Mouse (Mus musculus) CH12.LX (cell line): ENCODE data around the gene Adad2. TPM values are rescaled to one million over a fixed set of nuclear protein-coding genes. Genes with fewer than 3 reads are reported as not detected.

ENCODE experiments used
- DNase-seq: peaks from one replicate; pipeline ENCODE4 v3.0.0-alpha.2; 2013; ENCODE audit errors: extremely low read depth
- H3K27ac ChIP-seq: 2 replicates; pipeline ENCODE4 v1.5.1; 2012; ENCODE audit warnings: low read depth, mild to moderate bottlenecking, control low read depth, moderate library complexity; ENCODE audit not compliant: insufficient read depth
- H3K27me3 ChIP-seq: replicated peaks from 2 replicates; pipeline ENCODE3; 2012; ENCODE audit warnings: inconsistent platforms
- H3K36me3 ChIP-seq, 2 experiments: replicated peaks in 1 of 2; 2 replicates each; pipeline versions ENCODE3 to v1.6.1; 2012; ENCODE audit warnings: inconsistent platforms in 1 of 2, low read length in 1 of 2, mild to moderate bottlenecking in 1 of 2, mixed read lengths in 1 of 2, moderate library complexity in 1 of 2; ENCODE audit not compliant: control insufficient read depth in 1 of 2, insufficient read depth in 1 of 2
- H3K4me1 ChIP-seq, 2 experiments: 2 replicates each; pipeline ENCODE4 v1.6.1; 2012; ENCODE audit warnings: inconsistent platforms in 1 of 2, moderate library complexity in 1 of 2; ENCODE audit not compliant: insufficient read depth in 2 of 2, control insufficient read depth in 1 of 2
- H3K4me2 ChIP-seq: 2 replicates; pipeline ENCODE4 v1.6.1; 2012; ENCODE audit warnings: low read depth, mild to moderate bottlenecking, control low read depth; ENCODE audit not compliant: poor library complexity, insufficient read depth, severe bottlenecking
- H3K4me3 ChIP-seq, 3 experiments: fragments of 150-350 bp in 1 of 3; sonication (generic) in 1 of 3; replicated peaks in 1 of 3; 2 replicates each; pipeline versions ENCODE3 to v1.5.1; 2011 to 2012; ENCODE audit warnings: low read depth in 2 of 3, low read length in 2 of 3, mild to moderate bottlenecking in 2 of 3, moderate library complexity in 2 of 3, control low read depth in 1 of 3, improper control_type of control experiment in 1 of 3, inconsistent platforms in 1 of 3, mixed read lengths in 1 of 3; ENCODE audit not compliant: poor library complexity in 1 of 3
- H3K79me2 ChIP-seq: replicated peaks from 2 replicates; pipeline ENCODE4 v1.6.1; 2012; ENCODE audit warnings: mild to moderate bottlenecking, moderate library complexity; ENCODE audit not compliant: control insufficient read depth, poor library complexity, insufficient read depth, severe bottlenecking; ENCODE audit errors: extremely low read depth
- H3K9ac ChIP-seq: 2 replicates; pipeline ENCODE4 v1.6.1; 2012; ENCODE audit warnings: low read depth, mild to moderate bottlenecking, control low read depth, moderate library complexity; ENCODE audit not compliant: insufficient read depth
- H3K9me3 ChIP-seq: replicated peaks from 2 replicates; pipeline ENCODE3; 2012; ENCODE audit warnings: low read length, inconsistent platforms, mixed read lengths
- CHD1 ChIP-seq: IDR thresholded peaks from 2 replicates; pipeline ENCODE4 v1.6.1; 2012; ENCODE audit warnings: low read depth, low read length, improper control_type of control experiment, inconsistent platforms
- CTCF ChIP-seq, 2 experiments: IDR thresholded peaks in 1 of 2; conservative IDR thresholded peaks in 1 of 2; 2 replicates each; pipeline ENCODE4 v1.5.1; 2011 to 2012; ENCODE audit warnings: low read depth in 2 of 2, low read length in 2 of 2, improper control_type of control experiment in 1 of 2, inconsistent platforms in 1 of 2, mild to moderate bottlenecking in 1 of 2, moderate library complexity in 1 of 2
- E2F4 ChIP-seq: IDR thresholded peaks from 2 replicates; pipeline ENCODE4 v1.6.1; 2011; ENCODE audit warnings: low read depth, low read length, improper control_type of control experiment; ENCODE audit not compliant: insufficient replicate concordance
- ELF1 ChIP-seq: IDR thresholded peaks from 2 replicates; pipeline ENCODE4 v1.6.1; 2014; ENCODE audit warnings: low read depth, mild to moderate bottlenecking, inconsistent platforms, low read length, improper control_type of control experiment
- EP300 ChIP-seq: IDR thresholded peaks from 2 replicates; pipeline ENCODE4 v1.6.1; 2011; ENCODE audit warnings: low read length, improper control_type of control experiment
- MEF2A ChIP-seq: IDR thresholded peaks from 2 replicates; pipeline ENCODE4 v1.6.1; 2014; ENCODE audit warnings: low read depth, mild to moderate bottlenecking, inconsistent platforms, low read length, improper control_type of control experiment, borderline replicate concordance
- MXI1 ChIP-seq: IDR thresholded peaks from 2 replicates; pipeline ENCODE4 v1.6.1; 2011; ENCODE audit warnings: mild to moderate bottlenecking, low read depth, low read length, improper control_type of control experiment
- MYC ChIP-seq: IDR thresholded peaks from 2 replicates; pipeline ENCODE4 v1.6.1; 2011; ENCODE audit warnings: low read depth, mild to moderate bottlenecking, improper control_type of control experiment, low read length
- NRF1 ChIP-seq: IDR thresholded peaks from 2 replicates; pipeline ENCODE4 v1.6.1; 2014; ENCODE audit warnings: low read depth, mild to moderate bottlenecking, inconsistent platforms, low read length, improper control_type of control experiment, moderate library complexity
- POLR2AphosphoS2 ChIP-seq: IDR thresholded peaks from 2 replicates; pipeline ENCODE4 v1.6.1; 2011; ENCODE audit warnings: low read depth, low read length, improper control_type of control experiment
- RCOR1 ChIP-seq: conservative IDR thresholded peaks from 2 replicates; pipeline ENCODE4 v1.6.1; 2012; ENCODE audit warnings: low read depth, mild to moderate bottlenecking, inconsistent platforms, low read length, improper control_type of control experiment
- SIN3A ChIP-seq: IDR thresholded peaks from 2 replicates; pipeline ENCODE4 v1.6.1; 2012; ENCODE audit warnings: low read length, improper control_type of control experiment, inconsistent platforms
- USF1 ChIP-seq: IDR thresholded peaks from 2 replicates; pipeline ENCODE4 v1.6.1; 2014; ENCODE audit warnings: low read depth, mild to moderate bottlenecking, inconsistent platforms, low read length, improper control_type of control experiment
- ZNF384 ChIP-seq: IDR thresholded peaks from 2 replicates; pipeline ENCODE4 v1.6.1; 2012; ENCODE audit warnings: low read depth, low read length, improper control_type of control experiment, inconsistent platforms
- dilution Hi-C: fragments of 300-500 bp; cut with MboI; formaldehyde crosslinking; loops from 2 replicates; pipeline ENCODE4 v1.14.3; 2020; ENCODE audit warnings: low sequenced_read_pairs; ENCODE audit not compliant: extremely low pct_unique_long_range_greater_than_20kb, extremely low pct_ligation_motif_present
- in situ Hi-C: fragments of 300-500 bp; cut with MboI; formaldehyde crosslinking; loops from 3 replicates; pipeline ENCODE4 v1.14.3; 2019; ENCODE audit warnings: low sequenced_read_pairs, low pct_ligation_motif_present, low pct_unique_long_range_greater_than_20kb, mixed read lengths
- polyA plus RNA-seq: library from polyadenylated mRNA; unstranded; fragments of >175 nt; gene quantifications from 2 replicates; pipeline ENCODE4 v1.2.1, GENCODE M21; 2012; ENCODE audit warnings: low read depth; ENCODE audit not compliant: insufficient read length
- total RNA-seq, 2 experiments: library from RNA; depleted of rRNA; stranded (reverse); fragments of 300-350 nt in 1 of 2; fragments of >200 nt in 1 of 2; gene quantifications; 2 replicates each; pipeline ENCODE4 v1.2.3; 2012 to 2014

The Adad2 gene
- total and polyA plus RNA-seq, 3 experiments: not detected

DNA sequence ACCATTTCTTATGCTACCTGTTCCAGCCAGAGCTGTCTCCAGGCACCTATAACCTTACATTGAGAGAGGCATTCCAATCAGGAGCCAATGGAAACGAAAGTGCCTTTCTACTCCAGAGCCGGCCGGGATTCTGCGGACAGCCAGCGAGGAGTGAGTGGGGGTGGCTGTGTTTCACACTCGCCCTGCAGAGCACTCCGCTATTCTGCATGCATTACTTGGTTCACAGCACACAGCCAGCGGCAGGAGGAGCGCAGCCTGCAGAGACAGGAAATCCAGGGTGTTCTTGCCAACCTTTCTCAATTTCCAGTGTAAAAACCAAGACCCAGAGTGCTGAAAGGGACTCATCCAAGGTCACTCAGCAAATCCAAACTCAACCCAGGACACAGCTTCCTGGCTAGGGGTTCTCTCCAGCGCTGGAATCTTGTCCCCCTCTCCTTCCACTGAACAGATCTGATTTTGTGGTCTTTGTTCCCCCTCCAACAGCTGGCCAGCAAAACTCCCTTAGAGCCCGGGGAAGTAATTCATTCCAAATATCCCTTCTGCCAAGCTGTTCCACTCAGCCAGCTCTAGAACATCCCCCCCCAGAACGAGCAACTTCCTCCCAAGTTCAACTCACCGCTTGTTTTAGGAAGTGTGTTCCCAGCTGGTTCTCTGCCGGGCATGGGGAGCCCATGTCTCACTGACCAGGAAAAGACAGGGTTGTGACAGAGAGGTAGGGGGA lies 22.2 kb downstream of the Adad2 start:
- H3K9me3 ChIP-seq: no peaks in the 10 kb centered on the region

DNA sequence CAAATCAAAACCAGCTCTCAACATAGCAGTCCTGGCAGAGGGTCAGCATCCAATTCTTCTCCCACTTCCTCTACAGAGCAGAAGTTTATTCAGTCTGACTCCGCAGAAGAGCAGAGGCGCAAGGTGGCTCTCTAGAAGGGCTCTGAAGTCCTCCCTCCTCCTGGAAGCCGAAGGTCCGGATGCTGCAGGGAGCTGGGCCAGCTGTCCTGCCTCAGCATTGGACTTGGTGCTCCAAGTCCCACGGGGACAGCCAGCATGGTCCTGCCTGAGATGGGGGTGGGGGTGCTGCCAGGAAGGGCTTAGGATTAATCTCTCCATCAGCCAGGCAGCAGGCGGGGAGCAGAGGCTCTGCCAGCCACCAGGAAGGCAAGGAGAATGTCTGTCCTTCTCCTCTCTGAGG lies 22.8 kb downstream of the Adad2 start, which contains the start of gene Kcng4:
TSS of gene Kcng4 (minus strand) at position 303 of the 400 bp plus-strand sequence.
- Histone ChIP-seq H3K27me3 (peaks cover 89% of the 10 kb centered on the region), H3K36me3 (no peaks in the 10 kb centered on the region), H3K4me3 (no peak within 1 kb of the TSS), H3K9ac (no peak within 1 kb of the TSS), H3K27ac (no peak within 1 kb of the TSS), H3K4me1 (peaks cover 0 to 11% of the 10 kb centered on the region in 2 experiments; a peak in 3 of 4 replicates), H3K9me3 (no peaks in the 10 kb centered on the region)
- no peak for DNase-seq
- in situ Hi-C loops: no loop called here
- dilution Hi-C loops: no loop called here
- TF ChIP-seq MYC: no peak
- TF ChIP-seq E2F4: no peak
- TF ChIP-seq MEF2A: no peak
- no peak for TF ChIP-seq ZNF384
- TF ChIP-seq SIN3A: no peak
- no peak for TF ChIP-seq CHD1
- no peak for TF ChIP-seq USF1
- TF ChIP-seq, all 38 proteins: peak for 0
- no peaks in the 10 kb centered on the region for H3K79me2 ChIP-seq
- no peak within 1 kb of the TSS; the same call in 1 of the 2 replicates for H3K4me2 ChIP-seq

More for the DNA sequence above, 22.2 kb downstream of the Adad2 start:
- H3K79me2 ChIP-seq: no peaks in the 10 kb centered on the region
- no peak overlapping the region; the same call in 1 of the 2 replicates for H3K4me2 ChIP-seq
- no peak overlapping the region for H3K27ac ChIP-seq
- peaks cover 87% of the 10 kb centered on the region for H3K27me3 ChIP-seq
- dilution Hi-C loops: no loop called here
- in situ Hi-C loops: no loop called here
- H3K9ac ChIP-seq: no peak overlapping the region
- DNase-seq: no peak
- H3K4me1 ChIP-seq: peaks cover 0 to 11% of the 10 kb centered on the region in 2 experiments; a peak in 3 of 4 replicates
- TF ChIP-seq NRF1 (no peak), EP300 (no peak), USF1 (no peak), POLR2AphosphoS2 (no peak), MEF2A (no peak), CHD1 (no peak), ELF1 (no peak), RCOR1 (no peak), CTCF (conservative IDR thresholded peaks at IDR 0.05 in 1 of 2, IDR thresholded peaks at IDR 0.05 in 1 of 2; ENCODE audit: low read depth in 2 of 2, low read length in 2 of 2) (no peak), MXI1 (no peak)
- H3K36me3 ChIP-seq: no peaks in the 10 kb centered on the region
- no peak overlapping the region for H3K4me3 ChIP-seq
